Mouse (Mus musculus) lung, postnatal 0 days (tissue): ENCODE data around the gene Syt17. TPM values are rescaled to one million over a fixed set of nuclear protein-coding genes. Genes with fewer than 3 reads are reported as not detected.

Experiments used
- ATAC-seq: fragments of 200-750 bp; cut with Nextera tagmentation; 2 replicates; pipeline ENCODE4 v1.8.0; 2017; ENCODE audit warnings: moderate library complexity
- DNase-seq: peaks from one replicate; pipeline ENCODE4 v3.0.0-alpha.2; 2016; ENCODE audit warnings: low spot score
- H3K27ac ChIP-seq: fragments of 300-500 bp; sonication (generic); 2 replicates; pipeline ENCODE4 v1.5.1; 2014; ENCODE audit warnings: antibody characterized with exemption, mild to moderate bottlenecking, low read length, mixed read lengths
- H3K27me3 ChIP-seq: fragments of 300-500 bp; sonication (generic); replicated peaks from 2 replicates; pipeline ENCODE4 v1.6.1; 2014; ENCODE audit warnings: low read length, mixed read lengths; ENCODE audit not compliant: insufficient read depth
- H3K36me3 ChIP-seq: fragments of 300-500 bp; sonication (generic); 2 replicates; pipeline ENCODE4 v1.6.1; 2014; ENCODE audit warnings: low read length, mixed read lengths; ENCODE audit not compliant: insufficient read depth
- H3K4me1 ChIP-seq: fragments of 300-500 bp; sonication (generic); 2 replicates; pipeline ENCODE4 v1.6.1; 2014; ENCODE audit warnings: antibody characterized with exemption, low read depth, low read length, mixed read lengths; ENCODE audit not compliant: insufficient read depth
- H3K4me2 ChIP-seq: fragments of 300-500 bp; sonication (generic); replicated peaks from 2 replicates; pipeline ENCODE4 v1.6.1; 2014; ENCODE audit warnings: low read depth, mild to moderate bottlenecking, low read length, moderate library complexity, mixed read lengths
- H3K4me3 ChIP-seq: fragments of 300-500 bp; sonication (generic); 2 replicates; pipeline ENCODE4 v1.5.1; 2014; ENCODE audit warnings: low read depth, low read length
- H3K9ac ChIP-seq: fragments of 300-500 bp; sonication (generic); replicated peaks from 2 replicates; pipeline ENCODE4 v1.6.1; 2014; ENCODE audit warnings: low read depth, mild to moderate bottlenecking
- H3K9me3 ChIP-seq: fragments of 300-500 bp; sonication (generic); 2 replicates; pipeline ENCODE4 v1.6.1; 2016; ENCODE audit warnings: low read length, mixed read lengths
- CTCF ChIP-seq: IDR thresholded peaks from 2 replicates; pipeline ENCODE4 v1.5.1; 2016; ENCODE audit warnings: antibody characterized with exemption, mild to moderate bottlenecking
- EP300 ChIP-seq: IDR thresholded peaks from 2 replicates; pipeline ENCODE4 v1.6.1; 2016; ENCODE audit warnings: antibody characterized with exemption, mild to moderate bottlenecking, control low read depth
- WGBS: fragments of 180-500 bp; shearing (Covaris S2); extraction: QIAGEN DNeasy Blood & Tissue Kit; methylation state at CpG from one replicate; pipeline ENCODE4 v1.1.7; 2014; 5-methylcytosine and 5-hydroxymethylcytosine counted together
- polyA plus RNA-seq: library from polyadenylated mRNA; unstranded; fragments of >200 nt; fragmentation: Nextera tagmentation; extraction: Ambion mirVana; gene quantifications from 2 replicates; pipeline ENCODE4 v1.2.1, GENCODE M21; 2015

The Syt17 gene
- polyA plus RNA-seq, 1 experiment from 2014 or later: 4.3 TPM

GRCm38 (mm10) chr7:118489706-118490665 is 42.0 kb upstream of the Syt17 start:
- no peak overlapping the region for H3K27ac ChIP-seq
- H3K4me2 ChIP-seq: peak overlapping the region; percentile 83
- H3K9me3 ChIP-seq: no peaks in the 10 kb centered on the region
- peak overlapping the region; percentile 99 for H3K9ac ChIP-seq
- H3K4me1 ChIP-seq: peaks cover 27% of the 10 kb centered on the region
- H3K27me3 ChIP-seq: no peaks in the 10 kb centered on the region
- ATAC-seq (no peak), DNase-seq (no peak)
- H3K4me3 ChIP-seq: peak overlapping the region; percentile 70
- H3K36me3 ChIP-seq: no peaks in the 10 kb centered on the region; the same call in 1 of the 2 replicates
- TF ChIP-seq CTCF: no peak
- TF ChIP-seq EP300: no peak
- WGBS: 38% methylated on average over 57 of the region's 57 CpGs

GRCm38 (mm10) chr7:118488060-118488664 is 40.1 kb upstream of the Syt17 start:
- no peaks in the 10 kb centered on the region for H3K27me3 ChIP-seq
- peaks cover 27% of the 10 kb centered on the region for H3K4me1 ChIP-seq
- H3K27ac ChIP-seq: peak overlapping the region; percentile 54
- H3K4me3 ChIP-seq: peak overlapping the region; percentile 70; the same call in 1 of the 2 replicates
- ATAC-seq (no peak), DNase-seq (peak; percentile 55)
- peak overlapping the region; percentile 83 for H3K4me2 ChIP-seq
- H3K9me3 ChIP-seq: no peaks in the 10 kb centered on the region
- H3K9ac ChIP-seq: peak overlapping the region; percentile 16; the same call in 1 of the 2 replicates
- 19% methylated on average over 8 of the region's 8 CpGs for WGBS
- TF ChIP-seq EP300: no peak
- TF ChIP-seq CTCF: peak; percentile 31
- H3K36me3 ChIP-seq: peaks cover 4% of the 10 kb centered on the region; the same call in 1 of the 2 replicates

GRCm38 (mm10) chr7:118486917-118487316 is 38.9 kb upstream of the Syt17 start:
- TF ChIP-seq CTCF (no peak), EP300 (no peak)
- 46% methylated on average over 5 of the region's 5 CpGs for WGBS
- H3K9me3 ChIP-seq: no peaks in the 10 kb centered on the region

GRCm38 (mm10) chr7:118483996-118484395 is 36.0 kb upstream of the Syt17 start:
- WGBS: 50% methylated on average over 1 of the region's 1 CpGs

More at GRCm38 (mm10) chr7:118486917-118487316, 38.9 kb upstream of the Syt17 start:
- ATAC-seq (no peak), DNase-seq (no peak)
- H3K27ac ChIP-seq: no peak overlapping the region
- H3K4me3 ChIP-seq: no peak overlapping the region
- no peak overlapping the region for H3K9ac ChIP-seq
- H3K4me2 ChIP-seq: peak overlapping the region; percentile 25; the same call in 1 of the 2 replicates
- no peaks in the 10 kb centered on the region for H3K27me3 ChIP-seq
- H3K4me1 ChIP-seq: peaks cover 22% of the 10 kb centered on the region
- H3K36me3 ChIP-seq: peaks cover 4% of the 10 kb centered on the region; the same call in 1 of the 2 replicates

GRCm38 (mm10) chr7:118482001-118482400 is 34.0 kb upstream of the Syt17 start:
- TF ChIP-seq EP300 (no peak), CTCF (no peak)
- DNase-seq: no peak
- no peak for ATAC-seq
- Histone ChIP-seq H3K27me3 (no peaks in the 10 kb centered on the region), H3K9ac (no peak overlapping the region), H3K36me3 (0 out of 2 replicates have a peak, but pooled peaks cover 4% of the 10 kb centered on the region), H3K4me2 (no peak overlapping the region), H3K9me3 (no peaks in the 10 kb centered on the region), H3K4me3 (no peak overlapping the region), H3K27ac (no peak overlapping the region), H3K4me1 (peaks cover 4% of the 10 kb centered on the region; the same call in 1 of the 2 replicates)
- WGBS: 89% methylated on average over 2 of the region's 2 CpGs

More at GRCm38 (mm10) chr7:118483996-118484395, 36.0 kb upstream of the Syt17 start:
- Histone ChIP-seq H3K4me2 (no peak overlapping the region), H3K4me1 (peaks cover 12% of the 10 kb centered on the region), H3K27ac (no peak overlapping the region), H3K36me3 (0 out of 2 replicates have a peak, but pooled peaks cover 4% of the 10 kb centered on the region), H3K4me3 (no peak overlapping the region), H3K27me3 (no peaks in the 10 kb centered on the region), H3K9me3 (no peaks in the 10 kb centered on the region), H3K9ac (no peak overlapping the region)
- TF ChIP-seq CTCF (no peak), EP300 (no peak)
- DNase-seq (no peak), ATAC-seq (no peak)
